Mouse (Mus musculus): ENCODE data around the gene Zfp609.
A peak's percentile ranks its signal among the peaks of the same experiment; 100 is the strongest.
"Not testable (repeated sequence)": the region's sequence is repeated elsewhere in the genome, so short reads cannot be mapped to it uniquely, and the experiment has no call there.

The Zfp609 gene

GRCm38 (mm10) chr9:65671431-65671931 lies 155.9 kb downstream of the Zfp609 start:
- DNase-seq (ENCODE audit: low spot score): no peak

- DNase-seq (ENCODE audit: low spot score): no peak
Measured at GRCm38 (mm10) chr9:65667701-65668100, 159.7 kb downstream of the Zfp609 start, which contains the start of gene Oaz2. Oaz2 (plus strand) TSS chr9:65668001.

- DNase-seq (ENCODE audit: low spot score): no peak
Measured at GRCm38 (mm10) chr9:65666042-65666441, 161.3 kb downstream of the Zfp609 start.

- DNase-seq (ENCODE audit: low spot score): peak; percentile 35
Measured at GRCm38 (mm10) chr9:65664163-65664562, 163.2 kb downstream of the Zfp609 start.

GRCm38 (mm10) chr9:65661493-65661892 lies 165.9 kb downstream of the Zfp609 start:
- DNase-seq (ENCODE audit: low spot score): no peak

GRCm38 (mm10) chr9:65661029-65661428 lies 166.3 kb downstream of the Zfp609 start:
- DNase-seq (ENCODE audit: low spot score): no peak

- DNase-seq (ENCODE audit: low spot score): no peak
Measured at GRCm38 (mm10) chr9:65657218-65657617, 170.1 kb downstream of the Zfp609 start.

GRCm38 (mm10) chr9:65655540-65655939 lies 171.8 kb downstream of the Zfp609 start:
- no peak for DNase-seq (ENCODE audit: low spot score)

GRCm38 (mm10) chr9:65654700-65655237 lies 172.6 kb downstream of the Zfp609 start:
- no peak for DNase-seq (ENCODE audit: low spot score)

GRCm38 (mm10) chr9:65653741-65654140 lies 173.6 kb downstream of the Zfp609 start:
- DNase-seq (ENCODE audit: low spot score): no peak

- not testable (repeated sequence) for DNase-seq (ENCODE audit: low spot score)
Measured at GRCm38 (mm10) chr9:65651957-65652356, 175.4 kb downstream of the Zfp609 start.

- no peak for DNase-seq (ENCODE audit: low spot score)
Measured at GRCm38 (mm10) chr9:65649997-65650396, 177.4 kb downstream of the Zfp609 start.

GRCm38 (mm10) chr9:65648730-65649129 lies 178.6 kb downstream of the Zfp609 start:
- DNase-seq (ENCODE audit: low spot score): no peak

GRCm38 (mm10) chr9:65646782-65647181 lies 180.6 kb downstream of the Zfp609 start:
- DNase-seq (ENCODE audit: low spot score): no peak

- DNase-seq (ENCODE audit: low spot score): no peak
Measured at GRCm38 (mm10) chr9:65645984-65646383, 181.4 kb downstream of the Zfp609 start.

GRCm38 (mm10) chr9:65644960-65645359 lies 182.4 kb downstream of the Zfp609 start:
- DNase-seq (ENCODE audit: low spot score): no peak

- no peak for DNase-seq (ENCODE audit: low spot score)
Measured at GRCm38 (mm10) chr9:65642546-65642945, 184.8 kb downstream of the Zfp609 start.
